Mouse (Mus musculus): ENCODE results near the gene Slc34a3.

DNA sequence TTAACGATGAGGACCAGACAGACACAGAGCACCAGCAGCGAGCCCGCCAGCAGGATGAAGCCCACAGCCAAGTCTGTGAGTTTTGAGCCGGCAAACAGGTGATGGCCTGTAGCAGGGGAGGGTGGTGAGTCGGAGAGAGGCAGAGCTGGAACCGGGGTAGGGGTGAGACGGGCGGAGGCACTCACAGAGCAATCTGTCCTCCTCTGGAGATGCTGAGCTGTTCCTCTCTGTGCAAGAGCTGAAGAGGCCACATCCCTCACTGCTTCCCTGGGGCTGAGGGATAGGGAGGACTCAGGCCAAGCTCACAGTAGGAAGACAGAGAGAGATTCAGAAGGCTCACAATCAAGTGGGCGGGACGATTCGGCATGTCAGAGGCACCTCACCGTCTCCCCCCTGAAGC, 3.1 kb downstream of the Slc34a3 start:
- no peak for TF ChIP-seq ZNF384 (IDR thresholded peaks at IDR 0.05; ENCODE audit: low read depth, low read length)
- TF ChIP-seq MAFK (IDR thresholded peaks at IDR 0.05; ENCODE audit: insufficient read depth, low read depth, low read length): no peak

All from ES-E14 (cell line).